Mouse (Mus musculus) lung, postnatal 0 days (tissue): ENCODE results near the gene Gm10192.

Source experiments
- CTCF ChIP-seq: IDR thresholded peaks from 2 replicates; pipeline ENCODE4 v1.5.1; 2016; ENCODE audit warnings: antibody characterized with exemption, mild to moderate bottlenecking
- EP300 ChIP-seq: IDR thresholded peaks from 2 replicates; pipeline ENCODE4 v1.6.1; 2016; ENCODE audit warnings: antibody characterized with exemption, mild to moderate bottlenecking, control low read depth

DNA sequence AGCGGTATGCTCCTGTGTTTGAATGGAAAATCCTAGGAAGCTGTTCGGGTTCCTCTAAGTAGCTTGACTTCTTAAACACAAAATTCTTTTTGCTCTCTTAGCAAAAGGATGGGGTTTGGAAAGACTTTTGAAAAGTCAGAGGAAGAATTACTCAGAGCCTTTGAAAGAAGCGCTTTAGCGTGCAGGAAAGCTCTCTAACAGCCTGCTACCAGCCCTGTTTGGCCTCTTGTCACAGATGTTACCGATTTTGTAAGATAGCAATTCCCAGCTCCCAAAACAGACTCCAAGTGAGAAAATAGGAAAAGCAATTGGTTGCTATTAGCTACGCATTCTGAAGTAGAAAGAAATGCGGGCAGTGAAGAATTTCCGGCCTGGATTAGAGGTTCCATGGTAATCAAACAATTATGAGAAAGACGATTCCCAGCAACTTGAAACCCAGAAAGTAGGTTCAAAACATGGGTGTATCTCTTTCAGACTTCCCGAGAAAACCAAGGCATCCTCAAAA is 26.1 kb downstream of the Gm10192 start:
- TF ChIP-seq CTCF (no peak), EP300 (no peak)
